Mouse (Mus musculus) CD8-positive naive resting alpha-beta T cell, adult 57 days (primary cell): Measurements from ENCODE around the gene Rpl27a. TPM values are rescaled to one million over a fixed set of nuclear protein-coding genes. Genes with fewer than 3 reads are reported as not detected.

Experiments
- total RNA-seq: library from RNA; stranded (reverse); gene quantifications from one replicate; pipeline ENCODE4 v1.2.4, GENCODE M21; 2023

The Rpl27a gene
- 670 TPM for total RNA-seq

GRCm38 (mm10) chr7:109518838-109519696 lies at the start of gene Rpl27a:
TSS of gene Rpl27a (plus strand) at chr7:109519147.

GRCm38 (mm10) chr7:109508034-109508433 lies 10.9 kb upstream of the Rpl27a start, which contains the start of gene Trim66:
TSS of gene Trim66 (minus strand) at chr7:109508134.

Other genes with a start within 250 kb of the Rpl27a start
- gene Stk33, start 80.1 kb upstream of the Rpl27a start, total RNA-seq = not detected
- 0.24 TPM for gene Trim66, start 11.0 kb upstream of the Rpl27a start, total RNA-seq
- gene St5, start 184.5 kb downstream of the Rpl27a start, total RNA-seq = 1.3 TPM
- gene Akip1, start 184.5 kb downstream of the Rpl27a start, total RNA-seq = 10.8 TPM
- not detected for gene BC051019, start 204.7 kb downstream of the Rpl27a start, total RNA-seq
- gene Ascl3, start 212.6 kb downstream of the Rpl27a start, total RNA-seq = 1.1 TPM
- 34.5 TPM for gene Tmem9b, start 233.7 kb downstream of the Rpl27a start, total RNA-seq